Mouse (Mus musculus) erythroblast, embryonic 14.5 days (primary cell): ENCODE measurements around the gene Hivep3.

Experiments used
- GATA1 ChIP-seq: IDR thresholded peaks from 2 replicates; pipeline ENCODE4 v1.6.1; 2012; ENCODE audit warnings: low read length, inconsistent platforms, mixed read lengths
- TAL1 ChIP-seq: IDR thresholded peaks from 3 replicates; pipeline ENCODE4 v1.6.1; 2012; ENCODE audit warnings: low read length, inconsistent platforms, mixed read lengths

DNA sequence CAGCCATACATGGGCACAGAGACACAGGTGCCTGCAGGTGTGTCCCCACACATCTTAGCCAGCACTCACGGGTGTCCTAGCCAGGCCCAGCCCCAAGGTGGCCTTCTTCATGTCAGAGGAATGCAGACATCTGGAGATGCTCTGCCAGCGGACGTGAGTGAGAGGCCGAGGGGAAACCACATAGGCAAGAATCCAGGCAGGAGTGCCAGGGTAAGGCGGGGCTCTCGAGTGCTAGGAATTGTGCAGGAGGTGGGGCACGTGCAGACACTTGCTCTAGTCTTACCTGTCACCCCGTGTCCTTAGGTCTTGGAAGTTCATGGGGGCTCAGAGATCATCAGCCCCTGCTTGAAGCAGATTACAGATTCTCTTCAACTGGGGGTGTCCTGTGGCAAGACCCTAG, 412.3 kb downstream of the Hivep3 start:
- TF ChIP-seq GATA1 (no peak), TAL1 (no peak)
